Mouse (Mus musculus): ENCODE results near the gene Pgap2.
"Not testable (repeated sequence)": the region's sequence is repeated elsewhere in the genome, so short reads cannot be mapped to it uniquely, and the experiment has no call there.

Pgap2 gene

DNA sequence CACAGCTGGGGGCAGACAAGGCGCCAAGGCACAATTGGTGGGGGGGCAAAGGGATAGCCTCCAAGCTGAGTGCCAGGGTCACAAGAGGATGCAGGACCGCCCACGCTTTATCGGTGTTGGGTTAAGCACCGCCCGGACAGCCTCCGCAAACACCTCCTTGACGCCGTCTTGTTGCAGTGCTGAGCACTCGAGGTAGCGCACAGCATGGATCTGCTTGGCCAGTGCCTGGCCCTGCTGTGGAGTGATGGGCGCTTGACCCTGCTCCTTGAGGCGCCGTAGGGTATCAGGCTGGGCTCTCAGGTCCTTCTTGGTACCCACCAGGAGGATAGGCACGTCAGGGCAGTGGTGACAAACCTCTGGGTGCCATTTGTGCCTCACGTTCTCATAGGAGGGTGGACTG, 29.6 kb downstream of the Pgap2 start:
- DNase-seq (ENCODE audit: low spot score in 2 of 2) = no peak

DNA sequence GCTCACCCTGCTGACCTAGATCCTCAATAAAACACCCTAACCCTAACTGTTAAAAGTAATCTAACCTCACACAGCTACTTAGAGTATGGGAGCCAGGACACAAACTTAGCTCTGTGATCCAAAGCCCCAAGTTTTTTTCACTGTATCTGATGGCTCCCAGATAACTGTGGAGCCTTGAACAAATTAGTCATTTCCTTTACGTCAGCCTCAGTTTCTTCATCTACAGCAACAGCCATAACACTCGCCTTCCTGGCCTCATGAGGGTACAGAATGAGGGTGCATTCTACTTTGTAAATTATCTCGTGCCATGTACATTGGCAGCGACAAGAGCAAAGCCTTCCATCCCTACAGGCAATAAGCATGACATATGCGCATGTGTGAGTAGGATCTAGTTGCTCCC, 32.4 kb downstream of the Pgap2 start:
- no peak for DNase-seq (ENCODE audit: low spot score in 2 of 2)

DNA sequence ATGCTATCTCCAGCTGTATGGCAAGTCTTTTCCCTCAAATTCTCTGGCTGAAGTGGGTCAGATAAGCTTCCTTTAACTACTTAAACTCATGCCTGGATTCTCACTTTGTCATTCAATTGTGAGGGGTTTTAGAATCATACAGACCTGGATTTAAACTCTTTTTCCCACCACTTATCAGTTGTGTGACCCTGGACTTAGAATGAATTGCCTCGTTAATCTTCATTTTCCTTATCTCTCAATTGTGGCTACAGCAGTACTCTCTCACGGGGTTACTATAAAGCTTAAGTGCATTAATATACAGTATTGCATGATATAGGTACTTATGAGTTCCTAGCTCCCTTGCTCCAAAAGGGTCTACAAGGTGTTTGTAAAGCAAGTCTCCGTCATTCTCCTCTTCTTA, 32.9 kb downstream of the Pgap2 start:
- no peak for DNase-seq (ENCODE audit: low spot score in 2 of 2)

DNA sequence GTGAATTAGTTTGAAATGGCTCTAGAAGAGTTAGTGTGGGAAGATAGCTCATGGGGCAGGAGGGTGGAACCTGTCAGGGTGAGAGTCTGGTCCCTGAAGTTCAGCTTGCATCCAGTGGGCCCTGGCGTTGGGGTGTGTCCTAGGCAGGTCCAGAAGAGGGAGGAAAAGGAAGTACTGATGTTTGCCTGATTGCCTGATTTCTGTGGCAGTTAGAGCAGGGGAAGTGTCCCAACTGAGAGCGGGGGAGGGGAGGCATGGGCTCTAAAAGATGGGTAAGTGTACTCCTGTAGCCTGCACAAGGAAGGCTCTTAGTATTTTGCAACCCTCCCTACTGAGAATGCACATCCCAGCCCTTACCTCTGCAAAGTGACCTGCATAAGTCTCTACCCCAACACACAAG, 33.9 kb downstream of the Pgap2 start:
- DNase-seq (ENCODE audit: low spot score in 2 of 2) = no peak

DNA sequence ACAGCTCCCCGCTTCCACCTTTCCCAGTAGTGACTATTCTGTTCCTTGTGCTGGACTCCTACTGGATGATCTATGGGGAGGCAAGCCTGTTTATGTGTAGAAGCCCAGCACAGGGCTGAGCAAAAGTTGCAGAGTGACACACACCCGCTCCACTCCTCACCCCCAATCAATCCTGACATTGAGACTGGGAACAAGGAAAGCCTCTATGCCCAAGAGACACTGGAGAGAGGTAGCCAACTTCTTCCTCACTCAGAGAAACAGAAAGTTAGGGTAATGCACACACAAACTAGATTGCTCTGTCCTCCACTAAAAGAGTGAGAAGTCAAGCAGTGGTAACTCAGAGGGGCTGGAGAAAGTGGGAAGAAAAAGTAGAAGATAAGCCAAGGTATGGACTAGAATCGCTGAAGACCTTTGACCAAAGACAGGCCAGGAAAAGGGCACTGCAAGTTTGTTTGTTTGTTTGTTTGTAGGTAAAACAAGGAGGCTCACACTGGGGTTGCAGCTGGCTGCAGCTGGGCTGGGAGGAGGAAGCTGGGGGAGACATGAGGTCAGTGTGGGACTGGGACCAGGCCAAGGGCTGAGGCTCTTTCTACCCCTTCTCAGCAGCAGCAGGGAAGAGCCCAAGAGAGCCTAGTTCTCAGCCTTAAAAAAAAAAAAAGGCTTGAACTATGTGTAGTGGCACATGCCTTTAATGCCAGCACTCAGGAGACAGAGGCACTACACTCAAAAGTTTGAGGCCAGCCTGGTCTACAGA, 35.0 kb downstream of the Pgap2 start:
- no peak for DNase-seq (ENCODE audit: low spot score in 2 of 2)

DNA sequence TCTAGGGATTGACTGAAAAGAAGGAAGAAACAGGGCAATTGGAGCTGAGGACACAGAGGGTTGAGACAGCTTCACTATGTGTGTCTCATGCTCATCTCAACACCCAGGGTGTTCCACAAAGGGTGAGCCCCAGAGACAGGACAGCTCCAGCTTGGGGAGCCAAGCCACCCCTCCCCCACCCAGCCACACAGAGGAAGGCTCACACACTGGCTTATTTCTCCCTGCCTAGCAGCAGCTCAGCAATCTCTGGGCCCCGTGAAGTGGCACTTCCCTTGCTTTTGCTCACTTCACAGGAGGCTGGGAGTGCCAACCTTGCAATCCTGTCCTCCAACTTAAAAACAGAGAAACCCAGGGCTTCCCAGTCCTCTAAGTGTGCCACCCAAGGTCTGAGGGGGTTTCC, 35.8 kb downstream of the Pgap2 start:
- DNase-seq (ENCODE audit: low spot score in 2 of 2) = no peak

DNA sequence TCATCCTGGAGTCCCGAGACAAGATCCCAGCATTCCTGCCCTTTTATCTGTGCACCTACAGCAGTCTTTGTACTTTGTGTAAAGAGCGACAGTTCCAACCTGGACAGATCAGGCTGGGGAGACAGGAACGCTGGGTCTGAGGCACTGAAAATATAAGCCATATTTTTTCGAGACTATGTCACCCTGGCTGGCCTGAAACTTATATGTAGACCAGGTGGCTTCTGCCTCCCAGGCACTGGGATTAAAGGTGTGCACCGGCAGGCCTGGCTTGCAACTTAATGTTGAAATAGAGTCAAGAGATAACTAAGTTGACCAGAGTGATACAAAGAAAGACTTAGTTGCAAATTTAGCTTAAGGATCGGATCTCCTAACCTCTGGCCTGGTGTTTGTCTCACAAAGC, 36.3 kb downstream of the Pgap2 start:
- DNase-seq (ENCODE audit: low spot score in 2 of 2) = no peak

DNA sequence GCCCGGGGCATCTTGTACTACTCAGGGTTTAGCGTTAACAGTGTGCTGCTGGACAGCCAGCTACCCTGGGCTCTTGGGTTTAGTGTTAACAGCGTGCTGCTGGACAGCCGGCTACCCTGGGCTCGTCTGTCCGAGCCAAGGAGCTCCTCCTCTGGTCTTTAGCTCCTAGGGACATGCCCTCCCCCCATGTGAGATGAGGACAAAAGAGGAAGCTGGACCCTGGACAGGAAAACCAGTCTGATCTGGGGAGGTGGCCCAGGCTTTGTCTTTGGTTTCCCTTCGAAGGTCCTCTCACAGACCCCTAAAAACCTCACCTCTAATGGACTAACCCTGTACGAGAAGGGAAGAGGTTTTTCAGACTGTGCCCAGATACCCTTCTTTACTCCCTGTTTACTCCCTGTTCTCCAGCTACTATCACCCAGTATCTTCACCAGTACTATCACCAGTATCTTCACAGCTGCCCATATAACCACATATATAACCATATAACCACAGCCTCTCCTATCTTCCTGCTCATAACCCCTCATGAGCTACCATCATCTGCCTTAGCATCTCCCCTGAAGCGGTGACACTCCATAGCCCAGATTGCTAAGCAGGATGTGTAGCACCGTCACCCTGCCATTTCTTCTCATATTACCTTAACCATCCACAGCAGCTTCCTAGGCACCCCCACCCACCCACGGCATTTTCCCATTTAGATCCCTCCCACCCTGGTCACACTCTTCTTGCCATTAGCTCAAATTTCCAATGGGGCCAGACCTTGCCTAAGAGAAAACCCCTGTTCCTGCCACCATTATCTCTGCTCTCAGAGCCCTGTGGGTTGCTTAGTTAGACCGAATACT, 37.2 kb downstream of the Pgap2 start:
- no peak for DNase-seq (ENCODE audit: low spot score in 2 of 2)

DNA sequence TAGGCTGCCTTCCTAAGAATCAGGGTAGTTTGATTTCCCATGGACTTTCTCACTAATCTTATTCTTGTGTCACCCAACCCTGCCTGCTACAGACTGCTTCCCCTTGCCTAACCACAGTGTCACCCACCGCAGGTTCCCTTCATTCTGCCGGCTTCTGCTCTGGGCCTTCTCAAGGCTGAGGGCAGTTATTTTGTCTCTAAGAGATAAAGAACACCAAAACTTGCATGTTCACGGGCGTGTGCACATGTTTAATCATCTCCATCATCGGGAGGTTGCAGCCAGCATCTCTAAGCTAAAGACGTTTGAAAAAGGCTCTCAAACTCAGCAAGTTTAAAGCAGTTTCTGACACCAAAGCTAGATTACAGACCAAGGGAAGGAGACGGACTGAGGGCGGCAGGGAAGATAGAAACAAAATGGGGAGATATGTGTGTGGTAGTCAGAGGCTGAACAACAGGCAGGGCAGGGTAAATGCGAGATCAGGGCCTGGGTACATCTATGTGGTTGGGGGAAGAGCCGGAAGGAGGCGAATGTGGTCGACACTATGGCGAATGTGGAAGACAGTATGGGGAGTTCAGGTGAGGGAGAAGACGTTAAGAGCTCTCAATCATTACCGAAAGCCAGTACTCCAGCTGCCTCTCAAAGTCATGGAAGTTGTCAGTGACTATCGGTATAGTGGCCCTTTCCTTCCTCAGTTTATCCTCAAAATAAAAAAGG, 38.8 kb downstream of the Pgap2 start:
- DNase-seq (ENCODE audit: low spot score in 2 of 2) = no peak

DNA sequence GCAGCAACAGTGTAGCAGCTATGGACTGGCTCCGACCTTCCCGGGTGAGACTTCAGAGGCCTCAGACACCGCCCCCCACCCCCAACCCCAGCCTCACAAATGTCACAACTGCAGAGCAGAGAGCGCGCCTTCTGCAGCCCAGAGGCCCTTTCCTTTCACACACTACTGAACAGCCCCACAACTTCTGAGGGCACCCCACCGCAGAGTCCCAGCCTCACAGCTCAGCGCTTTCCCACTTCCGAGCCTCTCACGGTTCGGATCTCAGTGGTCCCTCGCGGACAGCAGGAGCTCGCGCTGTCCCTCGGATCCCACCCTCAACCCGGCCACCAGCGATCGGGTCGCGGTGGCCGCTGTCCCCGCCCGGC, 39.5 kb downstream of the Pgap2 start:
- no peak for DNase-seq (ENCODE audit: low spot score in 2 of 2)

DNA sequence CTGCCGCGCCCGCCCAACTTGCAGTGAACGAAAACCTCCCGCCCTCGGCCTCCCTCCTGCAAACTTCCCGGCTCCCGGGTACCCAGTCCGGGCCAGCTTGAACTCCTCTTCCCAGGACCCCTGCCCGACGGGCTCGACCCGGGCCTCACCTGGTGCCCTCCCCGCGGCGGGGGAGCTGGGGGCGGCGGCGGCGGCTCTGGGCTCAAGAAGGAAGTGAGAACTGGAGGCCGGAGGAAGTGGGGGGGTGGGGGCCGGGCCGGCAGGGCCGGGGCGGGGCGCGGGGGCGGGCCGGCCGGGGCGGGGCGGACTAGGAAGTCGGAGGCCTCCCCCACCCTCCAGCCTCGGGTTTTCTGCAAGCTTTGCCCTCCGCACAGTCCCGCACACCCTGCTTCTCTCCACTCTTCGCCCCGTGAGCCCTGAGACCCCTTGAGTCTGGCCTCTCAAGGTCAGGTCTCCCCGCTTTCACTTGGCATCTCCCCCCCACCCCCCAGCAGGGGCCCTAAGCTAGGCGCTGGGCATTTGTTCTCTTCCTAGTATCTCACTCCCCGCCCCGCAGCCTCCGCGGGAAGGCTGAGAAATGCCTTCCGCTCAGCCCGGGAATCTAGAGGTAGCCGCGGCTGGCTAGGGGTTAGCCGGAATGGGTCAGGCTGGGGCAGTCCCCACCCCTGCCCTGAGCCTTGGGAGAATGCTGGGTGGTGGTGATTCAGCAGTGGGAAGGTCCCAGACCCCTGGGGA, 40.1 kb downstream of the Pgap2 start:
- peak; percentile 72 to 88 for DNase-seq (ENCODE audit: low spot score in 2 of 2)

DNA sequence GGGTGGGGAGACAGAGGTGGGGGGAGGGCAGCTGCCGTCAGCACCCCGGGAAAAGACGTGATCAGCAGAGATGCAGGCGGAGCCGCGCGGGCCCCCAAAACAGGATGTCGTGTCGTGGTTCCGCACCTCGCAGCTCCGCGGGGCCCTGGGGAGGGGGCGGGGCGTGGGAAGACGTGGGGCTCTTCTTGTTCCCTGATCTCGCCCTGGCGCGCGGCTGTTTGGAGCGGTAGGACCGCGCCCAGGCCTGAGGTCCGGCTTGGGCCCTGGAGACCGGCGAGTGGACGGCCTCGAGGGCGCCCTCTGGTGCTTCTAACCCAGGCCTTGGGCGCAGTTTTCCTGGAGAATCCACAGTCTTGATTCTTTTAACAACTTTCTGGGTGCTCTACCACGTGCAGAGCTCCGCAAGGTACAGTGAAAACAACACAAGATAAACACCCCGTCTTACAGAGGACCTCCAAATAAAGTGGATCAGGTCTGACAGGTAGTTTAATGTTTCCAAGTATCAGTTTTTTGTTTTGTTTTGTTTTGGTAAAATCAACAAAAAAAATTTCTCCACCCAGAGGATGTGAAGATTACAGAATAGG, 40.7 kb downstream of the Pgap2 start:
- DNase-seq (ENCODE audit: low spot score in 2 of 2) = peak in 1 of 2 experiments; percentile 90

DNA sequence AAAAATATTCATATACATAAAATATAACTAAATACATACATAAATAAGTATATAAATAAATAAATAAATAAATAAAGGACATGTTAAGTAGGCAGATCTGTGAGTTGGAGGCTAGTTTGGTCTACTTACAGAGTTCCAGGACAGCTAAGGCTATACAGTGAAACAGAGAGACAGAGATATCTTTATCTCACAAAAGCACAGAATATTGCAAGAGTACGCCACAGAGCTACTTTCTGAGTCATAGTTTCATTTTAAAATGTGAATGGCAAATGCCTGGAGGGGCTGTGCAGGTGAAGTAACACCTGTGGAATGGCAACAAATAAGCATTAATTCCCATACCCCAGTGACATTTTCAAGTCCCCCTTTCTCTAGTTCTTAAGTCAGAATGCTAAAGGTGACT, 43.6 kb downstream of the Pgap2 start:
- no peak for DNase-seq (ENCODE audit: low spot score in 2 of 2)

DNA sequence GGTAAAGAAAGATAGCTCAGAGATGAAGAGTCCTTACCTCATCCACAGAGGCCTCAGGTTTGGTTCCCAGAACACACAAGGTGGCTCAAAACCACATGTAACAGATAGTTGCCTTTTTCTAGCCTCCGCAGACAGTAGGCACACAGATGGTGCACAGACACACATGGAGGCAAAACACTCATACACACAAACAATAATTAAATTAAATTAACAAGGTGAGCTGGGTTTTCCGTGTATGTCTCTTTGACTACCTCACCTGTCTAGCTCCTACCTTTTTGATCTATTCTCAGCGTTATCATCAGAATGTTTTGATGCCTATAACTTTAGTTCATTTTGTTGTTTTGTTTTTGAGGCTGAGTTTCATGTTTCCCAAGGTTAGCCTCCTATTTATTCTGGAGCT, 45.9 kb downstream of the Pgap2 start, which contains the start of gene Rhog:
Gene Rhog, minus strand, starts transcription at position 101 of the 400 bp plus-strand sequence.
- no peak for DNase-seq (ENCODE audit: low spot score in 2 of 2)

DNA sequence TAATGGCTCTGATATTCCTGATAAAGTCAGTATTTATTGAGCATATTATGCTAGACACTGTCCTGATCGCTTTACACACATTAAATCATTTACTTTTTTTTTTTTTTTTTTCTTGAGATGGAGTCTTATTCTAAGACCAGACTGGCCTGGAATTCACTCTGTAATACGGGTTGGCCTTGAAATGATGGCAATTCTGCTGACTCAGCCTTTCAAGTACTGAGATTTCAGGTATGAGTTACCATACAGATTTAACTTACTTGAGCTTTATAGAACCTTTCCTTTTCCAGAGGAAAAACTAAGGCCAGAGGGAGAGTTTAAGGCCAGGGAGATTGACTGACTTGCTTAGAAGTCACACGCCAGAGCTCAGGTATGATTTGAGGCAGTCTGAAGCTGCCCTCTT, 46.6 kb downstream of the Pgap2 start:
- no peak for DNase-seq (ENCODE audit: low spot score in 2 of 2)

DNA sequence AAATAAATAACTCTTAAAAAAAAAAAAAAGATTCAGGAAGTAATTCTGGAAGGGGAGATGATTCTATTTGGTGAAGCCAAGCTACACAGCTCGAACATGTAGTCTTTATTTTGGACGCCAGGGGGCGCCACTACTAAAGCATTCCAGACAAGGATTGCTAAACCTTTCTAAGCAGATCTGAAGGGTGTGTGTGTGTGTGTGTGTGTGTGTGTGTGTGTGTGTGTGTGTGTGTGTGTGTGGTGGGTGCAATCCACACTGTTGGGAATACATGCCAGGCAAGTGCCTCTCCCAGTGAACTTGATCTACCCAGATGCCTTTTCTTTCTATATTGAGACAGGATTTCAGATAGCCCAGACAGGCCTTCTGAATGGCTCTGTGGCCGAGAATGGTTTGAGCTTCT, 48.2 kb downstream of the Pgap2 start:
- peak; percentile 47 to 67 for DNase-seq (ENCODE audit: low spot score in 2 of 2)

DNA sequence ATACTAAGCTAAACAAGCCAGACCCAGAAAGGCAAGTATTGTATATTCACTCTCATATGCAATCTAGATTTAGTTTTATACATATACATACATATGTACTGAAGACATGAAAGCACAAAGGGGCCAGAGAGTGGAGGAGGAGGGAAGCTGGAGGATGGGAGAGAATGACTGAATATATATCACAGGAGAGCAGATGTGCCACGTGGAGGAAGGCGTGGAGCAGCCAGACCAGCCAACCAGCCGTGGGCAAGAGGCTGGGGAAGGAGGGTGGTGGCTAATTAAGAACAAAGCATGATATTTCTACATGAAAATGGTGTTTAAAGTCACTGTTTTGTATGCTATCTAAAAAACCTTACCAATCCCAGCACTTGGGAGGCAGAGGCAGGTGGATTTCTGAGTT, 48.7 kb downstream of the Pgap2 start:
- no peak for DNase-seq (ENCODE audit: low spot score in 2 of 2)

DNA sequence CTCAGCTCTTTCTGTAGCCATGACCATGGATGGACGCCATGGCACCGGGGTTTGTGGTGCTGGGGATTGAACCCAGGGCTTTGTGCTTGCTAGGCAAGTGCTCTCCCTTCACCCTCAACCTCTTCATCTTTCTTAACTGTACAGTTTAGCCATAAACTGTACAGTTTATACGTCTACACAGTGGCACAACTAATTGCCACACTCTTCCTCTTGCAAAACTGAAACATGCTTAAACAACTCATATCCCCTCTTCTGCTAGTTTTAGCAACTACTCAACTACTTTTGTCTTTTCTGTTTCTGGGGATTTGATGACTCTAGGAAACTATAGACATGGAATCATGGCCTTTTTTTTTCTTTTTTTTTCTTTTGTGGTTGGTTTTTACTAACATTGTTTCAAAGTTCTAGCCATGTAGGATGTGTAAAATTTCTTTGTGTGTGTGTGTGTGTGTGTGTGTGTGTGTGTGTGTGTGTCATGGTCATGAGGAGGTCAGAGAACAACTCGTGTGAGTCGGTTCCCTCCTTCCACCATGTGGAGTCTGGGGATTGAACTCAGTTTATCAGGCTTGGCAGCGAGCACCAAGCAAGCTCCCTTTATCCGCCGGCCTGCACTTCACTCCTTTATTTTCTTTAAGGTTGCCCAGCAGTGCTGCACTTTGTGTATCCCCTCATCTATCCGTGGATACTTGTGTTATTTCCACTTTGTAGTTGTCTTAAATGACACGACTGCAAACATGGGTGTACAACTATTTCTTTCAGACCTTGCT, 49.9 kb downstream of the Pgap2 start:
- no peak for DNase-seq (ENCODE audit: low spot score in 2 of 2)

DNA sequence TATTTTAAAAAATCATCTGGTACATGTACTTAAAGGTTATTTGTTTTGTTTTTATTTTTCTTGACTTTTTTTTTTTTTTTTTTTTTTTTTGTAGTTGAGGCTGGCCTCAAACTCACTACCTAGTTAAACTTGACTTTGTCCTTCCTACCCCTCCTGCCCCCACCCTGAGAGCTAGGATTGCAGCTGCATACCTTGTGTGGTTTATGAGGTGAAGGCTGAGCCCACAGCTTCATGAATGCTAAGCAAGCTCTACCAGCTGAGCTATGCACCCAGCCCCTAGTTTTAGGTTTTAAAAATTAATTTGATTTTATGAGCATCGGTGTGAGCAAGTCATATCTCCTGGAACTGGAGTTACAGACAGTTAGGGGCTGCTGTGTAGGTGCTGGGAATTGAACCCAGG, 50.5 kb downstream of the Pgap2 start:
- no peak for DNase-seq (ENCODE audit: low spot score in 2 of 2)

DNA sequence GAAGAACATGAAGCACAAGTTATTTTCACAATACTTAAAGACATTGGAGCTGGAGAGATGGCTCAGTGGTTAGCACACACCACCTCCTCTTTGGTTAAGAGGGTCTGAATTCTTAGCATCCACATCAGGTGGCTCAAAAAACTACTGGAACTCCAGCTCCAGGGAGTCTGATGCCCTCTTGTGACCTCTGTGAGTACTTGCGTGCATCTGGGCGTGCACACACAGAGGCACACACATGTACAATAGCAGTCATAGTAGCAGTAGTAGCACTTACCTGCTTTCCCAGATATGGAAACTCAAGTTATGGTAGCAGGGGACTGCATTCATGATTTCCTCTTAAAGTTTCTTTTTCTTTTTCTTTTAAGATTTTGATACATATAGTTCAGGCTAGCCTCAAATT, 53.0 kb downstream of the Pgap2 start:
- no peak for DNase-seq (ENCODE audit: low spot score in 2 of 2)

DNA sequence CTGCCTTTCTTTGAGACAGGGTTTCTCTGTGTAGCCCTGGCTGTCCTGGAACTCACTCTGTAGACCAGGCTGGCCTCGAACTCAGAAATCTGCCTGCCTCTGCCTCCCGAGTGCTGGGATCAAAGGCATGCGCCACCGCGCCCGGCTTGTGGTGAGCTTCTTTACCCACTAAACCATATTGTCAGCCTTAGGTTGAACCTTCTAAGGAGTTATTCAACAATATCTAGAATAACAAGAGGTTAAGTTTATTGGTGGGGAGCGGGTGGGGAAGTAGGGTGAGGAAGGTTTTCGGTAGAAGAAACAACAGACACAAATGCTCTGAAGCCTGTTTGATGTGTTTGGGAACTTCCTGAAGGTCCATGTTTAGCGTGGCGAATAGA, 56.0 kb downstream of the Pgap2 start:
- DNase-seq (ENCODE audit: low spot score in 2 of 2) = not testable (repeated sequence)

Data from urinary bladder, adult 18-20 months (tissue).